Mouse (Mus musculus): ENCODE measurements at regions not wholly inside any gene's neighbourhood (a gene's known extent, or its start where the extent isn't known, plus 50 kb on each side); places are given as distances from the start of the nearest gene placed in this dataset.

DNA sequence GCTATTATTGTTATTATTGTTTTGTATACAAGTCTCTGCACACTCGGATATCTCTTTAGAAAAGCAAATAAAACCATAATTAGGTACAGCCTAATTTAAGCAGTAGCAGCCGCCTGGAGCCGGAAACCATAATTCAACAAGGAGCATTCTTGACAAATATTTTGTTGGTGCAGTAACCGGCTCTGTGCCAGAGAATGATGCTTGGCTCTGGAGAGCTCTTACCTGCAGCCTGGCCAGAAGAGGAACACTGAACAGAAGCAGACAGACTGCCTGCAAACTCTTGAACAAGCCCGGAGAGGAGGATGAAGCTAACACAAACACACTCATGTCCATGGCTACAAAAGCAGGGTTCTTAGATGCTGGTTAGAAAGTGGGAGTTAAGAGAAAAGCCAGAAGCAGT is 73.9 kb upstream of the Nkx2-2 start:
- no peak for TF ChIP-seq CTCF (IDR thresholded peaks at IDR 0.05; ENCODE audit: low read depth)
- no peak for TF ChIP-seq EP300 (IDR thresholded peaks at IDR 0.05; ENCODE audit: low read depth)

All from heart, postnatal 0 days (tissue).